Mouse (Mus musculus) kidney, embryonic 14.5 days (tissue): Measurements from ENCODE around the gene Bri3. TPM values are rescaled to one million over a fixed set of nuclear protein-coding genes. Genes with fewer than 3 reads are reported as not detected.

Experiments used
- ATAC-seq: fragments of 200-750 bp; cut with Nextera tagmentation; 2 replicates; pipeline ENCODE4 v1.8.0; 2017; ENCODE audit warnings: moderate number of reproducible peaks, mild to moderate bottlenecking, moderate TSS enrichment, moderate library complexity; ENCODE audit not compliant: low FRiP score, low TSS enrichment
- H3K27ac ChIP-seq: fragments of 300-500 bp; sonication (generic); 2 replicates; pipeline ENCODE4 v1.5.1; 2014; ENCODE audit warnings: low read depth, mild to moderate bottlenecking, low read length, moderate library complexity, mixed read lengths
- H3K27me3 ChIP-seq: fragments of 300-500 bp; sonication (generic); 2 replicates; pipeline ENCODE4 v1.6.1; 2014; ENCODE audit warnings: mild to moderate bottlenecking, low read length; ENCODE audit not compliant: control insufficient read depth, insufficient read depth
- H3K36me3 ChIP-seq: fragments of 300-500 bp; sonication (generic); 2 replicates; pipeline ENCODE4 v1.6.1; 2014; ENCODE audit warnings: low read length, mixed read lengths; ENCODE audit not compliant: control insufficient read depth, insufficient read depth
- H3K4me1 ChIP-seq: fragments of 300-500 bp; sonication (generic); 2 replicates; pipeline ENCODE4 v1.6.1; 2014; ENCODE audit warnings: low read length, mixed read lengths; ENCODE audit not compliant: control insufficient read depth, insufficient read depth
- H3K4me2 ChIP-seq: fragments of 300-500 bp; sonication (generic); replicated peaks from 2 replicates; pipeline ENCODE4 v1.6.1; 2014; ENCODE audit warnings: low read depth, mild to moderate bottlenecking, low read length
- H3K4me3 ChIP-seq: fragments of 300-500 bp; sonication (generic); 2 replicates; pipeline ENCODE4 v1.5.1; 2014; ENCODE audit warnings: mild to moderate bottlenecking, low read length
- H3K9ac ChIP-seq: fragments of 300-500 bp; sonication (generic); 2 replicates; pipeline ENCODE4 v1.6.1; 2014; ENCODE audit warnings: low read depth, mild to moderate bottlenecking, low read length, moderate library complexity
- H3K9me3 ChIP-seq: fragments of 300-500 bp; sonication (generic); 2 replicates; pipeline ENCODE4 v1.6.1; 2016; ENCODE audit warnings: low read length; ENCODE audit not compliant: control insufficient read depth
- WGBS: fragments of 180-500 bp; shearing (Covaris S2); extraction: QIAGEN DNeasy Blood & Tissue Kit; methylation state at CpG from one replicate; pipeline ENCODE4 v1.1.7; 2014; 5-methylcytosine and 5-hydroxymethylcytosine counted together
- polyA plus RNA-seq: library from polyadenylated mRNA; unstranded; fragments of >200 nt; fragmentation: Nextera tagmentation; extraction: Ambion mirVana; gene quantifications from 2 replicates; pipeline ENCODE4 v1.2.1, GENCODE M21; 2014

The Bri3 gene
- polyA plus RNA-seq, 1 experiment from 2014 or later: 136 TPM

DNA sequence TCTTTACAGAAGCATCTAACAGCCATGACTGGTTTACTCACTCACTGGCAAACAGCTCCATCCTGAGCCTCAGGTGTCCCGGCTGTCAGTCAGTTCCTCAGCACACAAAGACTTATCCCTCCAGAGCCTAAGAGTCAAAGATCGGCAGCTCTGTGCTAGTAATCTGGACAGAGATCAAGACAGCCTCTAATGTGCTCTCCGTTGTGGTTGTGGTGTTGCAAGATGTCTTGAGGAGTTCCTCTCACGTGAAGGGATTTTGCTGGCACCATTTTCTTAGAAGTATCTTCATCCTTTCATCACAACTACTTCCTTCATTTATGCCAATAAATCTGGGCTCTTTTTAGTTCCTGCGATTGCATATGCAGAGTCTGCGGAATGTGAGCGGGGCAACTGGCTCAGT is 67.9 kb downstream of the Bri3 start:
- Histone ChIP-seq H3K36me3 (no peaks in the 10 kb centered on the region), H3K9me3 (no peaks in the 10 kb centered on the region), H3K4me1 (peaks cover 14% of the 10 kb centered on the region), H3K9ac (no peak overlapping the region), H3K4me3 (no peak overlapping the region), H3K4me2 (no peak overlapping the region), H3K27me3 (no peaks in the 10 kb centered on the region), H3K27ac (no peak overlapping the region)
- WGBS: 75% methylated on average over 7 of the region's 7 CpGs
- ATAC-seq: no peak

DNA sequence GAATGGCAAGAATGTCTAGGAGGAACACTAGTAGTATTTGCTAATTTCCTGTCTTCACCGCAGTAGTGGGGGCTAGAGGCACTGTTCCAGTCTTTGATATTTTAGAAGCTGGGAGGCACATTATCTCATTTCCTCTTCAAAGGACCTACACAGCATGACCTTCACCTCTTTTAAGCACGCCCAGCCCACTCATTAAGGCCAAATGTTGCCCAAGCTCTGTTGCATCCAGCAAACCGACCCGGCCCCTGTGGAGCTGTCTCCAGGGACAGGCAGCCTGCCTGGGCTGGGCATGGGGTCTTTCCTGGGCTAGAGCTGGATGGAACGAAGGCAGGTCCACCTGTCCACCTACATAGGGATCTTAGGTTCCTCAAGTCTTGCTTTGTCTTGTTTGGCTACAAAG is 69.1 kb downstream of the Bri3 start:
- Histone ChIP-seq H3K27ac (peak overlapping the region; percentile 48; the same call in 1 of the 2 replicates), H3K36me3 (no peaks in the 10 kb centered on the region), H3K9me3 (no peaks in the 10 kb centered on the region), H3K9ac (no peak overlapping the region), H3K4me1 (peaks cover 24% of the 10 kb centered on the region), H3K4me3 (no peak overlapping the region), H3K4me2 (no peak overlapping the region), H3K27me3 (no peaks in the 10 kb centered on the region)
- ATAC-seq: peak; percentile 64
- WGBS: 4% methylated on average over 5 of the region's 5 CpGs

DNA sequence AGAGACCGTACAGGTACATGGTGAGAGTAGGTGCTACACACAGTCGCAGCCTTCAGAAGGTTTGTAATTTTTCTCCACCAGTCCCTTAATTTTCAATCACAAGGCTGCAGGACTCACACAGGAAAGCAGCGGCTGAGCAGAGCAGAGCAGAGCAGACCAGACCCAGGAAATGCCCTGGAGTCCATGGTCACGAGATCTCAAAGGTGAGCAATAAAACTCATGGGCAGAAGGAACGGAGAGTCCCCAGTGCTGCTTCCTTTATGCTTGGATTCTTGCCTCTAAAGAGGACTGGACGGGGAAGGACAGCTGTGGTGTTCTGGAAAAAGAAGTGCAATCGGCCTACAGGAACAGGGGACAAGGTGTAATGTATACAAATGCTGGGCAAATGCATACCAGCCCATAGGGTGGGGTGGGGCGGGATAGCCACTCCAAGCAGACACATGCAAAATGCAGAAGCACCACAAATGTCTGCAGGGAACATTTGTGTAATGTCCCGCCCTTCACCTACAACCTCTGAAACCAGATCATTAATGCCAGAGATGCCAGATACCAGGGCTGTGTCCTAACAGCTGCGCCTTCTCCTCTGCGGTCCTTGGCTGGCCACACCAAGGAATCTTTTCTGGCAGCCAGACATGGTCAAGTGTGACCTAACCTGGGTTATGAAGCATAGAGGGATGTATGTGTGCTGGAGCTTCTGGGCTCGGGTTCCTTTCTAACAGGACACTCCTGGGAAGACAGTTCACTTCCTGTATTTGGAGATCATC is 70.7 kb downstream of the Bri3 start:
- no peak for ATAC-seq
- H3K4me3 ChIP-seq: no peak overlapping the region
- no peaks in the 10 kb centered on the region for H3K27me3 ChIP-seq
- WGBS: 68% methylated on average over 12 of the region's 12 CpGs
- H3K4me2 ChIP-seq: no peak overlapping the region
- H3K9ac ChIP-seq: no peak overlapping the region
- H3K9me3 ChIP-seq: no peaks in the 10 kb centered on the region
- peaks cover 24% of the 10 kb centered on the region for H3K4me1 ChIP-seq
- H3K27ac ChIP-seq: no peak overlapping the region
- H3K36me3 ChIP-seq: no peaks in the 10 kb centered on the region

DNA sequence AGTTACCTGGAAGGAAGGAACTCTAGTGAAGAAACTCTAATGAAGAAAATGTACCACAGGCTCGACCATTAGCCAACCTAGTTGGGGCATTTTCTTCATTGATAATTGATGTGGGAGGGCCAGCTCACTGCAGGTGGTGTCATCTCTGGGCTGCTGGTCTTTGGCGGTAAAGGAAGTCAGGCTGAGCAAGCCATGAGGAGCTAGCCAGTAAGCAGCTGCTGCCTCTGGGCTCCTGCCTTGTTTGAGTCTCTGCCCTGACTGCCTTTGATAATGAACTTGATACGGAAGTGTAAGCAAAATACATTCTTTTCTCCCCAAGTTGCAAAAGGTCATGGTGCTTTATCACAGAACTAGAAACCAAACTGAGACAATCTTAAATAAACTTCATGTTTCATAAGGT is 72.2 kb downstream of the Bri3 start:
- WGBS: 69% methylated on average over 3 of the region's 3 CpGs

DNA sequence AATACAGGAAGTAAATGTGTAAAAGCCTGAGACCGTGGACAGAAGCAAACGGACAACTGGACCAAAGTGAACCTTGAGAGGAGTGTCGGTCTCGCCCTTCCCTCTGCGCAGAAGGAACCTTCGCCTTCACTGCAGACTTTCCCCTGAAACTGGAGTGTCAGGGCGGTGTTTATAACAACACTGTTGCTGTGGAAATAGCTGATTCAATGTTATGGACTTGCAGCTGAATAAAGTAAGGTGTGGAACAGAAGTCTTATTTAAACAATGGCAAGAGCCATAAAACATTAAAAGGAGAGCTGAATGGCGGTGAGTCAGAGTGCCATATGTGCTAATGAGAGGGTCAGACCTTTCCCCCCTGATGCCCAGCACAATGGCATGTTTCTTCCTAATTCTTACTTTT is 73.2 kb downstream of the Bri3 start:
- no peaks in the 10 kb centered on the region for H3K27me3 ChIP-seq
- H3K27ac ChIP-seq: no peak overlapping the region
- no peak overlapping the region for H3K4me3 ChIP-seq
- 65% methylated on average over 8 of the region's 8 CpGs for WGBS
- H3K9me3 ChIP-seq: no peaks in the 10 kb centered on the region
- H3K36me3 ChIP-seq: no peaks in the 10 kb centered on the region
- no peak for ATAC-seq
- peaks cover 28% of the 10 kb centered on the region for H3K4me1 ChIP-seq
- no peak overlapping the region for H3K4me2 ChIP-seq
- H3K9ac ChIP-seq: no peak overlapping the region

More for the DNA sequence above, 72.2 kb downstream of the Bri3 start:
- Histone ChIP-seq H3K36me3 (no peaks in the 10 kb centered on the region), H3K27me3 (no peaks in the 10 kb centered on the region), H3K4me3 (no peak overlapping the region), H3K9me3 (no peaks in the 10 kb centered on the region), H3K4me1 (peaks cover 24% of the 10 kb centered on the region), H3K9ac (no peak overlapping the region), H3K4me2 (no peak overlapping the region), H3K27ac (no peak overlapping the region)
- no peak for ATAC-seq

DNA sequence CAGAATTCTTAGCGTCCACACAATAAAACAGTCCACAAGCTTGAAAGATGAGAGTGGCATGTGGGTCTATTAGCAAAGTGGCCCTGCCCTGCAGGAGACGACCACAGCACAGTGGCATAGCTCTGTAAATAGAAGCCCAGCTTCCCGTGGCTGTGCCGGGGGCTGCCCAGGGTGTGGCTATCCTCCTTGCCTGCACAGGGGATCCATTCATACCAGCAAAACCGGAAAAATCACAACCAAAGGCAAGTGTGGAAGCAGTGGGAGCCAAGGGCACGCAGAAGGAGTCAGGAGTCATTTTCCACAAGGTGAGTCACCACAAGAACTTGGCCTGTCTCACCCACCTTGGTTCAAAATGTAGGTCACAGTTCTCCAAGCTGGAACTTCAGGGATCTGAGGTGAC is 74.0 kb downstream of the Bri3 start:
- Histone ChIP-seq H3K27me3 (no peaks in the 10 kb centered on the region), H3K36me3 (no peaks in the 10 kb centered on the region), H3K4me2 (no peak overlapping the region), H3K27ac (no peak overlapping the region), H3K9me3 (no peaks in the 10 kb centered on the region), H3K4me3 (no peak overlapping the region), H3K9ac (no peak overlapping the region), H3K4me1 (peaks cover 27% of the 10 kb centered on the region)
- ATAC-seq: no peak
- 31% methylated on average over 6 of the region's 6 CpGs for WGBS

DNA sequence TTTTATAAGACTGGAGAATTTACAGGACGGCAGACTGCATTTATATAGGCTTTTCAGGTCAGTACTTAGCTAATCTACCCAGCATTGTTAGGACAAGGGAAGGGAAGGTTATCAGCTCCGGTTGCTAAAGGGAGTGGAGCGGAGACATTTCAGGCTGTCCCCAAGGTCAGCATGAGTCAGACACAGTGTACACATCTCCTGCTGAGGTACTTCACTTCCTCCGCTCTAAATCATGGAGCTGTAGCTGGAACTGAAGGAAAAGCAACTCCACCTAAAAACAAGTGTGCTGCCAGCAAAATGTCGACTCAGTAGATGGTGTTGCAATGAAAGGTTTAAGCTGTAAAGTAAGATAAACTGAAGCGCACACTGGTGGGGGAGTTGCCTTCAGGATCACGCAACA is 77.4 kb downstream of the Bri3 start:
- Histone ChIP-seq H3K4me1 (peaks cover 14% of the 10 kb centered on the region; the same call in 1 of the 2 replicates), H3K36me3 (no peaks in the 10 kb centered on the region), H3K27ac (no peak overlapping the region), H3K9me3 (no peaks in the 10 kb centered on the region), H3K27me3 (no peaks in the 10 kb centered on the region), H3K9ac (no peak overlapping the region), H3K4me3 (no peak overlapping the region), H3K4me2 (no peak overlapping the region)
- 26% methylated on average over 7 of the region's 7 CpGs for WGBS
- no peak for ATAC-seq

DNA sequence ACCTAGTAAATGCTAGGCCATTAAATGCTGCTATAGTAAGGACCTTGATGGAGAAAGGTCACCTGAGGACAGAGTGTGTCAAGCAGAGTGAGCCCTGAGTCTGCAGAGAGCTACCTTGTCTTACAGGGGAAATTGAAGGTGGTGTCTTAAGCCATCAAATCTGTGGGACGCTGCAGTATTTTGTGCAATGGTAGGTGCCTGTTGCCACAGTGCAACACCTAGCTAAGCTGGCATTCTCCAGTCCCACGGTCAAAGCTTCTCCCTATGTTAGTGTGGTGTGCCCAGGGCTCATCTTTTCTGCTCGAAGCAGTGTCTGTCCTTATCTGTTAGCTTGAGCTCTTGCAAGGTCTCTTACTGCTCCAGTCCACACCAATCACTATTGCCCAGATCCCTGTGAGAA is 78.5 kb downstream of the Bri3 start:
- 87% methylated on average over 3 of the region's 3 CpGs for WGBS
- Histone ChIP-seq H3K4me2 (no peak overlapping the region), H3K9me3 (no peaks in the 10 kb centered on the region), H3K4me1 (peaks cover 9% of the 10 kb centered on the region; the same call in 1 of the 2 replicates), H3K9ac (no peak overlapping the region), H3K27ac (no peak overlapping the region), H3K4me3 (no peak overlapping the region), H3K27me3 (no peaks in the 10 kb centered on the region), H3K36me3 (no peaks in the 10 kb centered on the region)
- ATAC-seq: no peak

DNA sequence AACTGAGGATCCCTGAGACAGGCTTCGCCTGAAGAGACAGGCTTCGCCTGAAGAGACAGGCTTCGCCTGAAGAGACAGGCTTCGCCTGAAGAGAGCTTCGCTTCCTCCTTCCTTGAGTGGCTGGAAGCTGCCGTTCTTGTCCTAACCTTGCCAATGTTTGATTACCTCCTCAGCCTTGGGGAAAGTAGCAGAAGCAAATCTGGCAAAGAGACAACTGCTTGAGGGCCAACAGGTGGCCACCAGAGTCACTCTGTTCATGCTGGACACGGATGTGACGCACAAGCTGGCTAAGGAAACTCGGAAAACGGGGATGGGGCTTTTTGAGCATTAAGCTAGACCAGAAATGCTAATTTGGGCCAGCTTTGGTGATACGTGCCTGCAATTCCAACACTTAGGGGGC is 89.8 kb downstream of the Bri3 start:
- H3K27me3 ChIP-seq: no peaks in the 10 kb centered on the region
- WGBS: 90% methylated on average over 11 of the region's 11 CpGs
- no peak overlapping the region for H3K4me2 ChIP-seq
- peaks cover 7% of the 10 kb centered on the region; the same call in 1 of the 2 replicates for H3K4me1 ChIP-seq
- H3K27ac ChIP-seq: no peak overlapping the region
- ATAC-seq: no peak
- no peaks in the 10 kb centered on the region for H3K36me3 ChIP-seq
- no peak overlapping the region for H3K4me3 ChIP-seq
- H3K9ac ChIP-seq: no peak overlapping the region
- peaks cover 3% of the 10 kb centered on the region; the same call in 1 of the 2 replicates for H3K9me3 ChIP-seq
